Mouse (Mus musculus) midbrain, embryonic 16.5 days (tissue): ENCODE data around the gene Trmt2a. TPM values are rescaled to one million over a fixed set of nuclear protein-coding genes. Genes with fewer than 3 reads are reported as not detected.

Source experiments
- ATAC-seq: fragments of 200-750 bp; cut with Nextera tagmentation; 2 replicates; pipeline ENCODE4 v1.8.0; 2017; ENCODE audit warnings: moderate TSS enrichment
- H3K27ac ChIP-seq: fragments of 300-500 bp; sonication (generic); 2 replicates; pipeline ENCODE4 v1.5.1; 2014; ENCODE audit warnings: mild to moderate bottlenecking, low read length, mixed read lengths
- H3K27me3 ChIP-seq: fragments of 300-500 bp; sonication (generic); 2 replicates; pipeline ENCODE4 v1.6.1; 2014; ENCODE audit warnings: low read depth, low read length, mixed read lengths; ENCODE audit not compliant: control insufficient read depth, insufficient read depth
- H3K36me3 ChIP-seq: fragments of 300-500 bp; sonication (generic); 2 replicates; pipeline ENCODE4 v1.6.1; 2014; ENCODE audit warnings: mild to moderate bottlenecking, low read length, moderate library complexity, mixed read lengths; ENCODE audit not compliant: control insufficient read depth, insufficient read depth
- H3K4me1 ChIP-seq: fragments of 300-500 bp; sonication (generic); 2 replicates; pipeline ENCODE4 v1.6.1; 2014; ENCODE audit warnings: mild to moderate bottlenecking, low read length, mixed read lengths; ENCODE audit not compliant: control insufficient read depth, insufficient read depth
- H3K4me2 ChIP-seq: fragments of 300-500 bp; sonication (generic); 2 replicates; pipeline ENCODE4 v1.6.1; 2014; ENCODE audit warnings: mild to moderate bottlenecking, low read length, mixed read lengths
- H3K4me3 ChIP-seq: fragments of 300-500 bp; sonication (generic); 2 replicates; pipeline ENCODE4 v1.5.1; 2014; ENCODE audit warnings: low read depth, mild to moderate bottlenecking, low read length, moderate library complexity, mixed read lengths
- H3K9ac ChIP-seq: fragments of 300-500 bp; sonication (generic); 2 replicates; pipeline ENCODE4 v1.6.1; 2014; ENCODE audit warnings: low read depth, low read length, mixed read lengths
- H3K9me3 ChIP-seq: fragments of 300-500 bp; sonication (generic); replicated peaks from 2 replicates; pipeline ENCODE4 v1.6.1; 2014; ENCODE audit warnings: mild to moderate bottlenecking, low read length, mixed read lengths; ENCODE audit not compliant: control insufficient read depth, poor library complexity, severe bottlenecking
- WGBS: fragments of 180-500 bp; shearing (Covaris S2); extraction: QIAGEN DNeasy Blood & Tissue Kit; methylation state at CpG from one replicate; pipeline ENCODE4 v1.1.7; 2014; 5-methylcytosine and 5-hydroxymethylcytosine counted together
- polyA plus RNA-seq: library from polyadenylated mRNA; unstranded; fragments of >200 nt; fragmentation: Nextera tagmentation; extraction: Ambion mirVana; gene quantifications from 2 replicates; pipeline ENCODE4 v1.2.1, GENCODE M21; 2015

Trmt2a gene
- polyA plus RNA-seq, 1 experiment from 2014 or later, result 106 TPM

GRCm38 (mm10) chr16:18252736-18253135, 4.3 kb downstream of the Trmt2a start:
- 81% methylated on average over 6 of the region's 6 CpGs for WGBS
- peaks cover 19% of the 10 kb centered on the region for H3K4me1 ChIP-seq
- H3K27me3 ChIP-seq, result no peaks in the 10 kb centered on the region
- no peak overlapping the region for H3K27ac ChIP-seq
- no peak overlapping the region for H3K4me2 ChIP-seq
- peaks cover 38% of the 10 kb centered on the region for H3K36me3 ChIP-seq
- H3K9ac ChIP-seq, result no peak overlapping the region
- no peak for ATAC-seq
- no peaks in the 10 kb centered on the region for H3K9me3 ChIP-seq
- no peak overlapping the region for H3K4me3 ChIP-seq

- H3K4me3 ChIP-seq, result no peak overlapping the region
- H3K4me2 ChIP-seq, result no peak overlapping the region
- H3K9me3 ChIP-seq, result no peaks in the 10 kb centered on the region
- WGBS, result 81% methylated on average over 1 of the region's 1 CpGs
- ATAC-seq, result no peak
- H3K27me3 ChIP-seq, result no peaks in the 10 kb centered on the region
- peaks cover 46% of the 10 kb centered on the region for H3K36me3 ChIP-seq
- H3K27ac ChIP-seq, result no peak overlapping the region
- H3K4me1 ChIP-seq, result peaks cover 19% of the 10 kb centered on the region
- no peak overlapping the region for H3K9ac ChIP-seq
Observed at GRCm38 (mm10) chr16:18253866-18254265, 5.4 kb downstream of the Trmt2a start.

GRCm38 (mm10) chr16:18258221-18258620, 9.7 kb downstream of the Trmt2a start, which contains the start of gene Gm49776:
Gm49776 (minus strand) TSS chr16:18258321.
- peaks cover 54% of the 10 kb centered on the region for H3K36me3 ChIP-seq
- H3K4me2 ChIP-seq, result no peak within 1 kb of the TSS
- H3K4me3 ChIP-seq, result no peak within 1 kb of the TSS
- no peaks in the 10 kb centered on the region for H3K27me3 ChIP-seq
- no peaks in the 10 kb centered on the region for H3K4me1 ChIP-seq
- 96% methylated on average over 2 of the region's 2 CpGs for WGBS
- no peak within 1 kb of the TSS for H3K27ac ChIP-seq
- no peak within 1 kb of the TSS for H3K9ac ChIP-seq
- no peaks in the 10 kb centered on the region for H3K9me3 ChIP-seq
- ATAC-seq, result no peak

GRCm38 (mm10) chr16:18265024-18265423, 16.5 kb downstream of the Trmt2a start:
- Histone ChIP-seq H3K36me3 (peaks cover 19% of the 10 kb centered on the region), H3K27ac (no peak overlapping the region), H3K4me2 (no peak overlapping the region), H3K9me3 (no peaks in the 10 kb centered on the region), H3K4me3 (no peak overlapping the region), H3K27me3 (no peaks in the 10 kb centered on the region), H3K4me1 (no peaks in the 10 kb centered on the region), H3K9ac (no peak overlapping the region)
- WGBS, result 75% methylated on average over 2 of the region's 2 CpGs
- no peak for ATAC-seq

- H3K27ac ChIP-seq, result no peak overlapping the region
- no peaks in the 10 kb centered on the region for H3K9me3 ChIP-seq
- no peaks in the 10 kb centered on the region for H3K27me3 ChIP-seq
- no peak overlapping the region for H3K4me2 ChIP-seq
- no peak overlapping the region for H3K9ac ChIP-seq
- ATAC-seq, result no peak
- H3K36me3 ChIP-seq, result peaks cover 23% of the 10 kb centered on the region
- WGBS, result 91% methylated on average over 5 of the region's 5 CpGs
- H3K4me1 ChIP-seq, result no peaks in the 10 kb centered on the region
- H3K4me3 ChIP-seq, result no peak overlapping the region
Observed at GRCm38 (mm10) chr16:18268182-18268581, 19.7 kb downstream of the Trmt2a start.

GRCm38 (mm10) chr16:18275166-18275565, 26.7 kb downstream of the Trmt2a start:
- 55% methylated on average over 2 of the region's 2 CpGs for WGBS
- Histone ChIP-seq H3K4me1 (no peaks in the 10 kb centered on the region), H3K27ac (no peak overlapping the region), H3K36me3 (peaks cover 48% of the 10 kb centered on the region), H3K4me3 (no peak overlapping the region), H3K27me3 (no peaks in the 10 kb centered on the region), H3K4me2 (no peak overlapping the region), H3K9ac (no peak overlapping the region), H3K9me3 (no peaks in the 10 kb centered on the region)
- ATAC-seq, result no peak

- peak overlapping the region; percentile 99 for H3K4me2 ChIP-seq
- H3K27me3 ChIP-seq, result no peaks in the 10 kb centered on the region
- peak overlapping the region; percentile 97 for H3K4me3 ChIP-seq
- peaks cover 27% of the 10 kb centered on the region for H3K4me1 ChIP-seq
- peak overlapping the region; percentile 90 for H3K27ac ChIP-seq
- peaks cover 9% of the 10 kb centered on the region for H3K36me3 ChIP-seq
- WGBS, result 0% methylated on average over 4 of the region's 4 CpGs
- no peak for ATAC-seq
- peak overlapping the region; percentile 95 for H3K9ac ChIP-seq
- no peaks in the 10 kb centered on the region for H3K9me3 ChIP-seq
Observed at GRCm38 (mm10) chr16:18288166-18288565, 39.7 kb downstream of the Trmt2a start.

- peaks cover 9% of the 10 kb centered on the region for H3K36me3 ChIP-seq
- WGBS, result under 1% methylated on average over 30 of the region's 31 CpGs
Observed at GRCm38 (mm10) chr16:18288581-18289061, 40.1 kb downstream of the Trmt2a start.

GRCm38 (mm10) chr16:18289067-18289588, 40.6 kb downstream of the Trmt2a start, which contains the start of gene Dgcr8:
Dgcr8 (minus strand) TSS chr16:18289246.
- peak within 1 kb of the TSS; percentile 97 for H3K4me3 ChIP-seq
- H3K4me1 ChIP-seq, result peaks cover 27% of the 10 kb centered on the region
- peak; percentile 100 for ATAC-seq
- WGBS, result under 1% methylated on average over 60 of the region's 71 CpGs
- peak within 1 kb of the TSS; percentile 99 for H3K4me2 ChIP-seq
- peak within 1 kb of the TSS; percentile 95 for H3K9ac ChIP-seq
- H3K9me3 ChIP-seq, result no peaks in the 10 kb centered on the region
- no peaks in the 10 kb centered on the region for H3K27me3 ChIP-seq
- H3K27ac ChIP-seq, result peak within 1 kb of the TSS; percentile 90
- H3K36me3 ChIP-seq, result peaks cover 4% of the 10 kb centered on the region

More at GRCm38 (mm10) chr16:18288581-18289061, 40.1 kb downstream of the Trmt2a start:
- peak overlapping the region; percentile 99 for H3K4me2 ChIP-seq
- no peaks in the 10 kb centered on the region for H3K27me3 ChIP-seq
- H3K4me3 ChIP-seq, result peak overlapping the region; percentile 97
- peaks cover 27% of the 10 kb centered on the region for H3K4me1 ChIP-seq
- peak; percentile 83 for ATAC-seq
- H3K27ac ChIP-seq, result peak overlapping the region; percentile 90
- H3K9ac ChIP-seq, result peak overlapping the region; percentile 95
- H3K9me3 ChIP-seq, result no peaks in the 10 kb centered on the region
